Mouse (Mus musculus) CD4-positive helper T cell, adult 2 months (primary cell): ENCODE measurements around the gene Impdh2.
"Not testable (repeated sequence)": the region's sequence is repeated elsewhere in the genome, so short reads cannot be mapped to it uniquely, and the experiment has no call there.

Experiments
- DNase-seq: peaks from one replicate; pipeline ENCODE4 v3.0.0-alpha.2; 2012; ENCODE audit warnings: low read depth, missing footprints, low spot score

Impdh2 gene

DNA sequence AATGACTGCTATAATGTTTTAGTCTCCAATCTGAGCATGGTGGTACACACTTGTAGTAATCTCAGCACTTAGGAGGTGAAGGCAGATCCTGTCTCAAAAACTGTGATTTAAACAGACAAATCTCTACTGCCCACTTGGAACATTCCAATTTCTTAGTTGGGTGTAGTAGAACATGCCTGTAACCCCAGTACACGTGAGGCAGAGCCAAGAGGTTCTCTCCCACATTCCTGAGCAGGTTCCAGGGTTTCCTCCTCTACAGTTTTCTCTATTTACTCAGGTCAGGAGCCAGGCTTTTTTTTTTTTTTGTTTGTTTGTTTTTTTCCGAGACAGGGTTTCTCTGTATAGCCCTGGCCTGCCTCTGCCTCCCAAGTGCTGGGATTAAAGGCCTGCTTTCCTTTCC is 39.9 kb downstream of the Impdh2 start:
- no peak for DNase-seq

DNA sequence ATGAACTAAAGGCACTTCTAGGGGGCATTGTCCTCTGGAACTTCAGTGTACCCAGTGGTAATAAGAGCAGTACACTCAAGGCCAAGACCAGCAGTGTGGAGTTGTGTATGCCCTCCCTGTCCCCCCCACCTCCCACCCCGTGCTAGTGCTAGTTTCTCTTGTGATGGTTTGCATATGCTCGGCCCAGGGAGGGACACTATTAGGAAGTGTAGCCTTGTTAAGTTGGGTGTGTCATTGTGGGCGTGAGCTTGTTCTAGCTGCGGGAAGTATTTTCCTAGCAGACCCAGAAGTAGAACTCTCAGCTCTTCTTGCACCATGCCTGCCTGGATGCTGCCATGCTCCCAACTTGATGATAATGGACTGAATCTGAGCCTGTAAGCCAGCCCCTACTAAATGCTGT is 41.9 kb downstream of the Impdh2 start:
- DNase-seq = no peak

DNA sequence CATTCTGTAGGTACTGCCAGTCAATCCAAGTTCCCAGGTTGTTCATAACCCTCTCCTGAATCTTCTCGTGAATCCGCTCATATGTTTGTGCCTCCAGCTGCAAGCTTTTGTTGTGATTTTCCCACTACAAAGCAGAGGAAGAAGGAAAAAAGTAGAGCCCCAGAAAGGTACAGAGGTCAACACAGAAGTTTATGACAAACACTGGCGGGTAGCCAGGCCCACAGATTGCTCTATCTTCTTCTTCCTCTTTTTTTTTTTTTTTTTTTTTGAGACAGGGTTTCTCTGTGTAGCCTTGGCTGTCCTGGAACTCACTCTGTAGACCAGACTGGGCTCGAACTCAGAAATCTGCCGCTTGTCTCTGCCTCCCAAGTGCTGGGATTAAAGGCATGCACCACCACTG is 47.8 kb downstream of the Impdh2 start:
- not testable (repeated sequence) for DNase-seq

DNA sequence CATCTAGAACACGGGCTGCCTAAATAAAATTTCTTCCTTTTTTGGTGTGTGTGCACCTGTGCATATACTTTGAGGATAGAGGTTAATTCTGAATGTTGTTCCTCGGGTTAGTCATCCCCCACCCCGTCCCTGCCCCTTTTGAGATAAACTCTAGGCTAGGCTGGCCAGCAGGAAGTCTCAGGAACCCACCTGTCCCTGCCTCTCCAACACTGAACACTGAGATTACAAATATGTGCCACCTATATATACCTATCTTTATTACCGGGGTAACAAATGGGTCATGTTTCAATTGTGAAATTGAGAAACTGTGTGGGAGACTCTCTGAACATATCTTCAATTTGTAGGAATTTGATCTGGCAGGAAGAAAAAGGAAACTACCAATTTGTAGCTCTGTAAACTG is 48.8 kb downstream of the Impdh2 start:
- DNase-seq = no peak

DNA sequence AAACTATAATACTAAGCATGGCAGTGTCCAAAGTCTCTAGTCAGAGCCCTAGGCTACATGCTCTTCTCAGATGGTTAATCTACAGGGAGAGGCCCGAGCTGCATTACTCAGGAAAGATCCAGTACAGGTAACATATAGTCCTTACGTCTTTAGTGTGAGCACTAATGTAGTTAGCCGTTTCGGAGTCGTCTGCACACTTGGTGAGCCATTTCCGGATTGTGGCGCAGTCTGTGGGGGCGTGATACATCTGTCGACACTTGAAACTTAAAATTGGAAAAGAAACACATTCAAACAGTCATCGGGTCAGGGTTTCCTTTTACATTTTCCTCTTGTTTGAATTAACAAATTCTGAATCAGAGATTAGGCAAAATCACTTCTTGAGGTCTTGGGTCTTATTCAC is 51.4 kb downstream of the Impdh2 start:
- DNase-seq = no peak
